Mouse (Mus musculus): ENCODE measurements around the gene Tspan31. TPM values are rescaled to one million over a fixed set of nuclear protein-coding genes. Genes with fewer than 3 reads are reported as not detected.
"Not testable (repeated sequence)": the region's sequence is repeated elsewhere in the genome, so short reads cannot be mapped to it uniquely, and the experiment has no call there.

Tspan31 gene
- polyA plus RNA-seq, 1 experiment from 2014 or later: 154 TPM

DNA sequence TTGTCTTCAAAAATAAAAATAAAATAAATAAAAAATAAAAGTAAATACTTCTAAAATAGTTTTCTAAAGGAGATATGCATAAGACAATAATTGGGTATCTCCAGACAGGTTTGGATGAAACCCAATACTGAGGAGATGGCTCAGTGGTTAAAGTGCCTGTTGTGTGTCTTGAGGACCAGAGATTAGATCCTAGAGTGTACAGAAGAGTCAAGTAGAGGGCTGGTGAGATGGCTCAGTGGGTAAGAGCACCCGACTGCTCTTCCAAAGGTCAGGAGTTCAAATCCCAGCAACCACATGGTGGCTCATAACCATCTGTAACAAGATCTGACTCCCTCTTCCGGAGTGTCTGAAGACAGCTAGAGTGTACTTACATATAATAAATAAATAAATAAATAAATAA lies 2.9 kb upstream of the Tspan31 start:
- WGBS: 75% methylated on average over 2 of the region's 2 CpGs
- H3K4me3 ChIP-seq (replicated peaks); H3K9ac ChIP-seq; ATAC-seq (ENCODE audit: insufficient read depth, low FRiP score, low read depth); H3K4me2 ChIP-seq; H3K36me3 ChIP-seq; H3K27ac ChIP-seq; H3K9me3 ChIP-seq: not testable (repeated sequence)
- peaks cover 21% of the 10 kb centered on the region for H3K4me1 ChIP-seq
- H3K27me3 ChIP-seq (replicated peaks): peaks cover 18% of the 10 kb centered on the region

DNA sequence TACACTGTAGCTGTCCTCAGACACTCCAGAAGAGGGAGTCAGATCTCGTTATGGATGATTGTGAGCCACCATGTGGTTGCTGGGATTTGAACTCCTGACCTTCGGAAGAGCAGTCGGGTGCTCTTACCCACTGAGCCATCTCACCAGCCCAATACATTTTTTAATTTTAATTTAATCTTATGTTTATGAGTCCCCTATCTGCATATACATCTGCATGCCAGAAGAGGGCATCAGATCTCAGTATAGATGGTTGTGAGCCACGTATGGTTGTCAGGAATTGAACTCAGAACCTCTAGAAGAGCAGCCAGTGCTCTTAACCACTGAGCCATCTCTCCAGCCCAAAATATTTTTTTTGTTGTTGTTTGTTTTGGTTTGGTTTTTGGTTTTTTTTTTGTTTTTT lies 2.2 kb upstream of the Tspan31 start:
- H3K4me2 ChIP-seq; H3K36me3 ChIP-seq; H3K9ac ChIP-seq; ATAC-seq (ENCODE audit: insufficient read depth, low FRiP score, low read depth); H3K27ac ChIP-seq; H3K9me3 ChIP-seq; H3K4me3 ChIP-seq (replicated peaks): not testable (repeated sequence)
- Histone ChIP-seq H3K27me3 (replicated peaks) (peaks cover 13% of the 10 kb centered on the region; the same call in 1 of the 2 replicates), H3K4me1 (peaks cover 18% of the 10 kb centered on the region)
- WGBS: 83% methylated on average over 4 of the region's 4 CpGs

DNA sequence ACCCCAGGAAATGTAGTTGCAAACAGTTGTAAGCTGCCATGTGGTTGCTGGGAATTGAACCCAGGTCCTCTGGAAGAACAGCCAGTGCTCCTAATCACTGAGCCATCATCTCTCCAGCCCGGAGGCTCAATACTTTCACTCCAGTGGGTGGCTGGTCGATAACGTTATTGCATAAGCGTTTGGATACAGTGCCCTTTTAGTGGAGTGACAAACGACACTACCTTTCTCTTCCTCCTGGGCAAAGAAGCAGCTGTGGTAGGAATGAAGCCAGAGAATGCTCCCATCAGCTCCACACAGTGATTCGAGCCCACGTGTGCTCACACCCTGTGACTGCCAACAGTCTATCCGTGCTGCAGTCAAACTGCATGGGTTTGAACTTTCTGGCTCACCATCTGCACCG lies 1.1 kb upstream of the Tspan31 start:
- Histone ChIP-seq H3K4me1 (peaks cover 18% of the 10 kb centered on the region), H3K27me3 (replicated peaks) (peaks cover 9% of the 10 kb centered on the region; the same call in 1 of the 2 replicates), H3K36me3 (peaks cover 19% of the 10 kb centered on the region), H3K9ac (no peak overlapping the region; the same call in 1 of the 2 replicates), H3K4me3 (replicated peaks) (peak overlapping the region; percentile 70), H3K9me3 (no peaks in the 10 kb centered on the region), H3K27ac (no peak overlapping the region), H3K4me2 (peak overlapping the region; percentile 81)
- 69% methylated on average over 9 of the region's 9 CpGs for WGBS
- ATAC-seq (ENCODE audit: insufficient read depth, low FRiP score, low read depth): no peak

DNA sequence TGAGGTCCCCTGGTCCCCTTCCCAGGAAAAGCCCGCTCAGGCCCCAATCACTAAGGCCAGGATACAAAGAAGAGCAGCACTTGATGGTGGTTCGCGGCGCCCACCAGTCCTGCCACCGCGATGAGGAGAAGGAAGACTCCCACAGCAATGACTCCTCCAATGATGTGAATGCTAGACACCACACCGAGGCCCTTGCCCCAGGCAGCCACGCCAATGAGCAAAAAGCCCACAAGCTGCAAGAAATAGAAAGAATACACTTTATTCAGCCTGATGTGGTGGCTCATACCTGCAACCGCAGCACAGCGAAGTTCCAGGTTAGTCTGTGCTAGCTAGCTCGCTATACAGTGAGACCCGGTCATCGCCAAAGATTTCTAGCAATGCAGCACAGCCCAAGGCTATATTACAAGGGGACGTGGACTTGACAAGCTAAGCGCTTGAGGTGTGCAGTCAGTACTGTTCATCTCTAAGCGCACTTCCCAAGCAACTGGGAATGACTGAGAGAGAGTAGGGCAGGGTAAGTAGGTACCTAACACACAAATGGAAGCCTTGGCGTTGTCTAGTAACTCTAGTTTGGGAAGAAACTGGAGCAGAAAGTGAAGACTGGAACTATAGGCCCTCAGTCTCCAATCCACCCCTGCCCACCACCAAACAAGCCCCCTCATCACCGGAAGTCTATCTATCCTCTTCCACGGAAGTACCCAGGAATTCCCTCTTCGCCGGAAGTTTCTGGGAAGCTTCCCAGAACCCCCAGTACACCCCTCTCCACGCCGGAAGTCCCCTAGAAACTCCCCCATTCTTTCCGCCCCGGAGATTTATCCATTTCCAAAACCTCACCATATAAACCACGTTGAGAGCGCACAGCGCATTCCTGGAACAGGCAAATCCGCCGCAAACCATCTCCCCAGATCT lies 529 bp downstream of the Tspan31 start:
- Histone ChIP-seq H3K4me3 (replicated peaks) (peak overlapping the region; percentile 70), H3K9ac (peak overlapping the region; percentile 67; the same call in 1 of the 2 replicates), H3K27ac (peak overlapping the region; percentile 95), H3K27me3 (replicated peaks) (no peaks in the 10 kb centered on the region), H3K36me3 (peaks cover 34% of the 10 kb centered on the region), H3K9me3 (no peaks in the 10 kb centered on the region), H3K4me1 (peaks cover 28% of the 10 kb centered on the region), H3K4me2 (peak overlapping the region; percentile 81)
- ATAC-seq (ENCODE audit: insufficient read depth, low FRiP score, low read depth): peak; percentile 20
- 6% methylated on average over 30 of the region's 30 CpGs for WGBS

DNA sequence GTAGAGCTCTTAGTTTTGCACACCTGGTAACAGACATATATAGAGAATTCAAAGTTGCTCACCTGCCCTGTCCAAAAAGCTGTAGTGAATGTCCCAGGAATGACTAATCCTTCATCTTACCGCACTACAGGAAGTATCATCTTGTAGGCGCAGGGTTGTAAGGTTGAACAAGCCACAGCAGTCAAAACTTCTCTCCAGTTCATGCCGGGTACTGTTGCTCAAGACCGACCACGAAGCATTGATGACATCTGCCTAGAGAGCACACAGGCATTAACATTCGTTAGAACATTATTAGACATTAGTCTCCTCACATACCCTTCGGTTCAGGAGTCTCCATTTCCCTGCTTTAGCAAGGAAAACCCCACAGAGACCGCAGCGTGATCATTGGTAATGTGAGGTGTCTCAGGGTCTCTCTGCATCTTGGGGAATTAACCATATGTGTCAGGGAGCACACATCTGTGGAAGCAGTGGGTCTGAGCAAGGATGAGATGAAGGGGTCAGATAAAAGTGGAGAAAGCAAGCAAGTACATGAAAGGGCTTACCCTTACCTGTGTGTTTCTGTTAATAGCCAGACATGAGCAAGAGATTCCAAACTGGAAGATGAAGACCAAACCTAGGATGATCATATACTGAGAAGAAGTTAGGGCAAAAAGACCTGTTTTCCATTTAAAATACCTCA lies 1.6 kb downstream of the Tspan31 start:
- peaks cover 34% of the 10 kb centered on the region for H3K36me3 ChIP-seq
- no peak for ATAC-seq (ENCODE audit: insufficient read depth, low FRiP score, low read depth)
- H3K4me2 ChIP-seq: peak overlapping the region; percentile 81
- H3K4me3 ChIP-seq (replicated peaks): peak overlapping the region; percentile 70
- 68% methylated on average over 9 of the region's 9 CpGs for WGBS
- H3K9ac ChIP-seq: peak overlapping the region; percentile 67; the same call in 1 of the 2 replicates
- 0 out of 2 replicates have a peak overlapping the region, but pooled peaks have one; percentile 95 for H3K27ac ChIP-seq
- peaks cover 29% of the 10 kb centered on the region for H3K4me1 ChIP-seq
- H3K9me3 ChIP-seq: no peaks in the 10 kb centered on the region
- H3K27me3 ChIP-seq (replicated peaks): no peaks in the 10 kb centered on the region

DNA sequence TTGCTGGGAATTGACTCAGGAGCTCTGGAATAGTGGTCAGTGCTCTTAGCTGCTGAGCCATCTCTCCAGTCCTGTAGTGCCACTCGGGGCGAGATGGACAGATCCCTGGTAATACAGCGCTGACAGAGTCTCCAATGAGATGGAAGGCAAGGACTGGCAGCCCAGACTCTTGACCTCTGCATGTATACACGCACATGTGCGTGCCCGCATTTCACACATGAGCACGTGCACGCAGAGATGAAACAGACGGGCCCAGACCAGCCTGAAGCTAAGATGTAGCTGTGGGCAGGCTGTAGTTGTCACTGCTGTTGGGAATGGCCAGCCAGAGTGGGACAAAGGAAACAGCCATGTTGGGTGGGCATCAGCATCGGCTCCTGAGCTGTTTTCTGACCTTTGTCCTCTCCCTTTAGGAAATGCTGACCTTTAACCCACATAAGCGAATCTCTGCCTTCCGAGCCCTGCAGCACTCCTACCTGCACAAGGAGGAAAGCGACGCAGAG lies 3.5 kb downstream of the Tspan31 start:
- Histone ChIP-seq H3K4me3 (replicated peaks) (no peak overlapping the region), H3K4me1 (peaks cover 29% of the 10 kb centered on the region), H3K27ac (no peak overlapping the region)

DNA sequence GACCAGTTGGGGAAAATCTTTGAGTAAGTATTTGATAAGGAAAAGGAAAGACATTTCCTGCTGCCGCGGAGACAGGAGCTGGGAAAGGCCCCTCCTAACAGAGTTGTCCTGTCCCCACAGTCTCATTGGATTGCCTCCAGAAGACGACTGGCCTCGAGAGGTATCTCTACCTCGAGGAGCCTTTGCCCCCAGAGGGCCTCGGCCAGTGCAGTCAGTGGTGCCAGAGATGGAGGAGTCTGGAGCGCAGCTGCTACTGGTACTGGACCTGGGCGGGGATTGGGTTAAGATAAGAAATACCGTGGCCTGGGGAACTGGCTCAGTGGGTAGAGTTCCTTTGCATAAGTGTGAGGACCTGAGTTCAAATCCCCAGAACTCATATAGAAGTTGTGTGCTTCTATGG lies 4.1 kb downstream of the Tspan31 start:
- Histone ChIP-seq H3K36me3 (peaks cover 34% of the 10 kb centered on the region), H3K9ac (no peak overlapping the region), H3K4me3 (replicated peaks) (no peak overlapping the region), H3K4me1 (peaks cover 24% of the 10 kb centered on the region; the same call in 1 of the 2 replicates), H3K27me3 (replicated peaks) (0 out of 2 replicates have a peak, but pooled peaks cover 5% of the 10 kb centered on the region), H3K9me3 (no peaks in the 10 kb centered on the region), H3K4me2 (no peak overlapping the region), H3K27ac (no peak overlapping the region)
- no peak for ATAC-seq (ENCODE audit: insufficient read depth, low FRiP score, low read depth)
- 74% methylated on average over 9 of the region's 9 CpGs for WGBS

More for the DNA sequence above, 3.5 kb downstream of the Tspan31 start:
- Histone ChIP-seq H3K4me2 (no peak overlapping the region), H3K36me3 (peaks cover 34% of the 10 kb centered on the region), H3K27me3 (replicated peaks) (0 out of 2 replicates have a peak, but pooled peaks cover under 1% of the 10 kb centered on the region), H3K9me3 (no peaks in the 10 kb centered on the region), H3K9ac (no peak overlapping the region)
- 87% methylated on average over 14 of the region's 14 CpGs for WGBS
- ATAC-seq (ENCODE audit: insufficient read depth, low FRiP score, low read depth): no peak

DNA sequence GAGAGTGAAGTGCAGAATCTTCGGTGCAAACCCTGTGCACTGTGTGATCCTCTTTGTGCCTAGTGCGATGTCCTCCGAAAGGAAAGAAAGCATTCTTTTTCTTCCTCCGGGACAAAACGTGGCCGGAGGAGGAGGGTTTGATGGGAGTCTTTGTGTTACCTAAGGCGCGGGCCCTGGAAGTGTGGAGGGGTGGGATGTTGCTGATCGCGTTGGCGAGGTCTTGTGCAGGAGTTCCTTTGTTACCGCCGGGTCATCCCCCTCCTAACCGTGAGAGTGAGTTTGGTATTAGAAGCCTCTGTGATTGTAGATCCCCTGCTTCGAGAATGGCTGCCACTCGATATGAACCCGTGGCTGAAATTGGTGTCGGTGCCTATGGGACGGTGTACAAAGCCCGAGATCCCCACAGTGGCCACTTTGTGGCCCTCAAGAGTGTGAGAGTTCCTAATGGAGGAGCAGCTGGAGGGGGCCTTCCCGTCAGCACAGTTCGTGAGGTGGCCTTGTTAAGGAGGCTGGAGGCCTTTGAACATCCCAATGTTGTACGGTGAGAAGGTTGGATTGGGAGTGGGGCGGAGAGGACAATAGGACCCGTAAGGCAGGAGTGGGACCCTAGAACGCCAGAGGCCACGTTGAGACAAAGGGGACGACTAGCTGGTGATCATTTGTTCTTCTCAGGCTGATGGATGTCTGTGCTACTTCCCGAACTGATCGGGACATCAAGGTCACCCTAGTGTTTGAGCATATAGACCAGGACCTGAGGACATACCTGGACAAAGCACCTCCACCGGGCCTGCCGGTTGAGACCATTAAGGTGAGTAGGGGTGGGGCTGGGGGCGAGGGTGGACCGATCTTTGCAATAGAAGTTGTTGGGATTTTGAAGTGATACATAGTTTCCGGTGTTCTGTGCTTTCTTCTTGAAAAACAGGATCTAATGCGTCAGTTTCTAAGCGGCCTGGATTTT lies 5.9 kb downstream of the Tspan31 start:
- Histone ChIP-seq H3K36me3 (peaks cover 34% of the 10 kb centered on the region), H3K4me3 (replicated peaks) (peak overlapping the region; percentile 70), H3K9me3 (no peaks in the 10 kb centered on the region), H3K9ac (peak overlapping the region; percentile 77), H3K4me1 (peaks cover 21% of the 10 kb centered on the region; the same call in 1 of the 2 replicates), H3K27me3 (replicated peaks) (0 out of 2 replicates have a peak, but pooled peaks cover 6% of the 10 kb centered on the region), H3K4me2 (peak overlapping the region; percentile 79), H3K27ac (peak overlapping the region; percentile 83)
- ATAC-seq (ENCODE audit: insufficient read depth, low FRiP score, low read depth): no peak
- WGBS: 7% methylated on average over 37 of the region's 37 CpGs

DNA sequence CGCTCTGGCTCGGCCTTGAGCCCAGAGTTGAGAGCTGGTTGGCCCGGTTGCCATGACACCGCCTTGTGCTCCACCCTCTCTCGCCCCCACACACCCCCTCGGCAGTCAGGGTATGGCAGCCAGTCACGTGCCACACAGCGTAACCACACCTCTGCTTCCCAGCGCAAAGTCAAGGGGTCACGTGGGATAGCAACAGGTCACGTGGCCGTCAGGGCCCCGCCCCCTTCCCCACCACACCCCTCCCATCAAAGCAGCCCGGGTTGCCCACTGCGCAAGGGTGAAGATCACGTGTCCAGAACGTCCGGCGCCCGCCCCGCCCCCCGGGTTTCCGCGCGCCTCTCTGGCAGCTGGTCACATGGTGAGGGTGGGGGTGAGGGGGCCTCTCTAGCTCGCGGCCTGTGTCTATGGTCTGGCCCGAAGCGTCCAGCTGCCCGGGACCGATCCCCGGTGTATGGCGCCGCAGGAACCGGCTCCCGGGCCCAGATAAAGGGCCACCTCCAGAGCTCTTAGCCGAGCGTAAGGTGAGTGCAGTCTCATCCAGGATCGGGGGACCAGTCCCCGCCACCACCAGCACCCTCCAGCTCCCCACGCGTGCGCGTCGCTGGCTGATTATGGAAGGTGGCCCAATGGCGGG lies 6.7 kb downstream of the Tspan31 start, which contains the start of gene Cdk4:
Gene Cdk4 (plus strand): TSS at position 296 of the 634 bp plus-strand sequence.
- Histone ChIP-seq H3K4me1 (peaks cover 21% of the 10 kb centered on the region; the same call in 1 of the 2 replicates), H3K36me3 (peaks cover 34% of the 10 kb centered on the region), H3K27ac (peak within 1 kb of the TSS; percentile 83), H3K27me3 (replicated peaks) (0 out of 2 replicates have a peak, but pooled peaks cover 6% of the 10 kb centered on the region), H3K4me2 (peak within 1 kb of the TSS; percentile 79), H3K9ac (peak within 1 kb of the TSS; percentile 77), H3K4me3 (replicated peaks) (peak within 1 kb of the TSS; percentile 70), H3K9me3 (no peaks in the 10 kb centered on the region)
- WGBS: 0% methylated on average over 46 of the region's 46 CpGs
- peak; percentile 87 for ATAC-seq (ENCODE audit: insufficient read depth, low FRiP score, low read depth)

DNA sequence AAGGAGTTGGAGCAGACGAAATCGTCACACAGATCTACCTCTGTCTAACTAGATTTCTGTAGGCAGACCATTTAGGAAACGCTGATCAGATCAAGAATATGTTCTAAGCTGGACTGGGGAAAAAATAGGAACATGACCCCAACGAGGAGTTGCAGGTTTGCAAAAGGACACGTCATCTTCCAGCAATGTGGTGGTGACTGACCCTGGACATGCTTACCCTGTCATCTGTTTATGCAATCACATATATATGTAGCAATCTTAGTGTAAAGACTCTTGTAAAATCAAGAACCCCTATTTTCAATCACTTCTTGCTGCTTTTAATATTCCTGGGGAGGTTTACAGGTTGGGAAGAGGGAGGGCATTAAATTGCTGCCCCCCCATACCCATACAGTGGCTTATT lies 7.6 kb downstream of the Tspan31 start:
- Histone ChIP-seq H3K9ac (no peak overlapping the region), H3K4me1 (peaks cover 25% of the 10 kb centered on the region; the same call in 1 of the 2 replicates), H3K9me3 (no peaks in the 10 kb centered on the region), H3K27ac (no peak overlapping the region), H3K4me3 (replicated peaks) (no peak overlapping the region), H3K27me3 (replicated peaks) (0 out of 2 replicates have a peak, but pooled peaks cover 6% of the 10 kb centered on the region), H3K36me3 (peaks cover 29% of the 10 kb centered on the region), H3K4me2 (no peak overlapping the region)
- no peak for ATAC-seq (ENCODE audit: insufficient read depth, low FRiP score, low read depth)
- WGBS: 64% methylated on average over 5 of the region's 5 CpGs
